Mouse (Mus musculus): ENCODE measurements around the gene Tle2.
A peak's percentile ranks its signal among the peaks of the same experiment; 100 is the strongest.

The Tle2 gene

DNA sequence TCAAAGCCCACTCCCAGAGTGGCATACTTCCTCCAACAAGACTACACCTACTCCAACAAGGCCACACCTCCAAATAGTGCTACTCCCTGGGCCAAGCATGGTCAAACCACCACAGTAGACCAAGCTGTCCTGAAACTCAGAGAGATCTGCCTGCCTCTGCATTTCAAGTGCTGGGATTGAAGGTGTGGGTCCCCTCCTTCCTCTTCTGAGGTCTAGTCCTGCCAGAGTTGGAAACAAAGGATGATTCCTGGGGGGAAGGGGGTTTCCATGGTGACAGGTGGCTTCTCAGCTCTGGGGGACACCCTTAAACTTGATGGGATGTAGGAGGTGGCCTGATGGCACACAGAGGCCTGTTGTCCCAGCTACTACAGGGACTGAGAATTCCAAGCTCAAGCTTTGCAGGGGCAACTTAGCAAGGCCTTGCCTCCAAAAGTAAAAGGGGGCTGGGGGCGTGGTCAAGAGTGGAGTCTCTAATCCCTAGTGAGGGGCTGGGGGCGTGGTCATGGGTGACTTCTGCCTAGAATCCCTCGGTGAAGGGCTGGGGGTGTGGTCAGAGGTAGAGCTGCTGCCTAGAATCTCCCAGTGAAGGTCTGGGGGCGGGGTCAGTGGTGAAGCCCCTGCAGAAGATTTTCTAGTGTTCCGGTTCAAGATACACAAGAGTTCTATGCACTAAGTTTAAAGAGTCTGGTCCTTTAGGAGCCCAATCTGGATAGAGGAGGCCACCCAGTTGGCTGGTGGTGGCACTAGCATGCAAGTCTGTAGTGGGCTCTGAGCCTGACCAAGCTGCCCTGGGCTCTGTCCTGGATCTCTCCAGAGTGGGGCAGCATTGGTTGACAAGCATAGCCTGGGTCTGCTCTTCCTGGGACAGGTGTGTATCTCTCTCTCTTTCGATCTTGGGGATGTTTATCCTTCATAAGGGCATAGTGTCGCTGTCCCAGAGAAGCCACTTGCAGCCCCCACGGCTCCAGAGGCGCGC is at the start of gene Tle2:
Tle2 (plus strand) TSS at position 481 of the 976 bp plus-strand sequence.
- no peak for DNase-seq

DNA sequence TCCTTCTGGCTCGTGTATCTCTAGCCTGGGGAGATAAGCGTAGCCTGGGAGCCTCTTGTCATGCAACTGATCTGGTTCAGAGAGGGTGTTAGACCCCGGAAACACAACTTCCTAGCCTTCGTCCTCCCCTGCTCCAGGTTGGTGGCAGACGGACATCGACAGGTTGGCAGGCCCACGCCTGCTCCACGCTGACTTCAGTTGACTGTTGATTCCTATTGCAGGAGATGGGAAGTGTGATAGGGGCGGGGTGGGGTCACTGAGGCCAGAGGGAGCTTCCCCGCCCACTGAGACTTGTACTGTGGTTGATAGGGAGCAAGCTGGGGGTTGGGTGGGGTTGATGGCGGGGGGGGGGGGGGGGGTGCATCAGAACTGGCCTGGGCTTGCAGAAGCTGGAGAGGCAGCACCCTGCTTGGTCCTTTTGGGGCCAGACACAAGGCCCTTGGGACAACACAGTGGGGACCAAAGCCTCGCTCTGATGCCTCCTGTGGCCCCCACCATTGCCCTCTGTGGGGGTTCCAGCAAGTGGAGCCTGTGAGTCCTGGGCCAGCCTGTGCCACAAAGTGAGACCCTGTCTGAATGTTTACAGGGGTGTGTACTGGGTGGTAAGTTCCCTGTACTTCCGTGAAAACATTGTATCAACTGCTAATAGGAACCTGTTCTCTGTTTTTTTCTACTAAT is 49.2 kb upstream of the Tle2 start:
- DNase-seq, result no peak

DNA sequence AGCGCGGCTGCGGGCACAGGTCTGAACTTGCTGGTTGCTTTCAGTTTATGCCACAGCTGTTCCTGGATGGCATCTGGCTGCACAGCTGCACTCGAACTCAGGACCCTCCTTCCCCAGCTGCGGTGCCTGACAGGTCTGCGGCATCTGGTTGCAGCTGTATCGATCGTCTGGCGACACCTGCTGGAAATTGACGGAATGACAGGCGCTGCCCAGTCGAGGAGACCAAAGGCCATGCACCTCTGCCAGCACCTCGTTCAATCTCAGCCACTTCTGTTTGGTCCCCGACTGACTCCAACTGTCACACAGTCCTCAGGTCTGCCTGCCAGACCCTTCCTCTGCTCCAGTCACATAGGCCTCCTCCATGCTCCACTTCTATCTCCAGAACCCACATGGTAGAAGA is 47.6 kb upstream of the Tle2 start:
- DNase-seq, result peak; percentile 86

DNA sequence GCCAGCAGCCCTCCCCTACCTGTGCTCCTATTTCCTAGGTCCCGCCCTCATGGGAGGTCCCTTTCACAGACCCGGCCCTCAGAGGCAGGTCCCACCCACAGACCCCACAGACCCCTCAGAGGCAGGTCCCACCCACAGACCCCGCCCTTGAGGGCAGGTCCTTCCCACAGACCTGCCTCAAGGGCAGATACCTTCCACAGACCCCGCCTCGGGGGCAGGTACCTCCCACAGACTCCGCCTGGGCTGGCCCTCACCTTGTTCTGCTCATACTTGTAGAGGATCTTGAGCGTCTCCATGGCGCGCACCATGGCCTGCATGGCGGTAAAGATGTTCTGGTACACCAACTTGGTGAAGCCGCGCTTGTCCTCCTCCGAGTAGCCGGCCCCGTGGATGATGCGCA is 39.5 kb upstream of the Tle2 start:
- DNase-seq, result no peak

DNA sequence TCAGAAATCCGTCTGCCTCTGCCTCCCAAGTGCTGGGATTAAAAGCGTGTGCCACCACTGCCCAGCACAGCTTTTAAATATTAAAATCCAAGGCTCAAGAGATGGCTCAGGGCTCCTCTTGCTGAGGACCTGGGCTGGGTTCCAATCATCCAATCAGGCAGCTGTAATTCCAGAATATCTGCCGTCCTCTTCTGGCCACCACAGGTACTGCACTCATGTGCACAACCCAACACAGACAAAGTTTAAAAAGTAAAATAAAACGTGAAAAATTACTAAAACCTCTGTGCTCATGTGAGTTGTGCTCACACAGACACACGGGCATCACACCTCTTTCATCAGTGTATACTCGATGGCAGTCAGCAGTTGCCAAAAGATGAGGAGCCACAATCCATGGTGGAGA is 37.6 kb upstream of the Tle2 start:
- DNase-seq, result no peak

DNA sequence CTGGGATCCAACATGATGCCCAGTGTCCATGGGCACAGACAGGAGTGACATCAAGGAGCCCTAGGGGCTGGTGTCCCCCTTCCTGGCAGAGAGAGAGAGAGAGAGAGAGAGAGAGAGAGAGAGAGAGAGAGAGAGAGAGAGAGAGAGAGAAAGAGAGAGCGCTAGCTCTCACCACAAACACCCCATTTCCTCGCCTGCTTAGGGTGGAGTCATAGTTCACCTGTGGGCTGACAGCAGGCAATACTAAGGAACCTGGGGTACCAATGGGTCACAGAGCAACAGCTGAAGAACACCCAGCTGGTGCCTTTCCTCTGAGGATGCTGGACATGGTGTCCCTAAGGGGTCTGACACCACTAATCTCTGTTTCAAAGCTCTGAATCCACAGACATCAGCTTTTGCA is 36.9 kb upstream of the Tle2 start:
- no peak for DNase-seq

DNA sequence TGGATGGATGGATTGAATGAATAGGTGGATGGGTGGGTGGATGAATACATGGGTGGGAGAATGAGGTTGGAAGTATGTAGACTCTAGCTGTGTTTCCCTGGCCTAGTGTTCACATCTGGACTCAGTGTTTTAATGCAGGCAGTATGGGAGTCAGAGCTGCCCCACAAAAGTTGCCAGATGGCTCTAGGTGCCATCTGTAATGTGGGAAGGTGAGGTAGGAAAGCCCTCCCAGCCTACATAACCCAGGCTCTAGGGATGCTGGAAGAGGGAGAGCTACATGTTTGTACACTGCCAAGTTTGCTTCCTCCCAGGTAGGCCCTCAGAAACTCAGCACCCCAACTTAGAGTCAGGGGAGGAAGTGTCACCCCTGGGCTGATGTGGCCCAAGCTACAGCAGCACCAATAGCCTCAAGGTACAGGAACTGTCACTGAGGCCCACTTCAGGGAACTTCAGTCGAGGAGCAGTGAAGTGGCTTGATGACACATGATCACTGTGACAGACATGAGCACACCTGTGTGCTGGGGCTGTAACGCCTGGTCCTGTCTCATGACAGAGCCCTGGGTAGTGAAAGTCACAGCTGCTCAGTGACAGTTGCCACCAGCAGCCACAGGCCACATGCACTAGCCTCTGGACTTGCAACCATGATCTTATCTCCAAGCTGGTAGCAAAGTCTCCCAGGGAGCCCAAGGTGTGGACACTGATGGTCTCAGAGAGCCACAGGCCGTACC is 35.9 kb upstream of the Tle2 start:
- no peak for DNase-seq

DNA sequence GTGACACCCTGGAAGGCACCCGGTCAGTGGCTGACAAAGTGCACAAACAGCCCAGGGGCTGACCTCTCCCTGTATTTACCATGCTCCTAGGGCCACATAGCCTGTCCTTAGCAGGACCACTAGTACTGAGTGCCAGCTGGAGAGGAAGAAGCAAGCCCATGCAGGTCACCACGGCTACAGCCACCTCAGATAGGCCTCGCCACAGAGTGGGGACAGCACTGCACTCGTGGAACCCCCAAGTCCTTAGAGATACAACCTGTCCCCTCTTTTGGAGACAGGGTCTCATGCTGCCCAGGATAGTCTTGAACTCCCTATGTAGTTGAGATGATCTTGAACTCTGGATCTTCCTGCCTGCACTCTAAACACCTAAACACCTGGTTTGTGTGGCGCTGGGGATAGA is 33.0 kb upstream of the Tle2 start:
- no peak for DNase-seq

DNA sequence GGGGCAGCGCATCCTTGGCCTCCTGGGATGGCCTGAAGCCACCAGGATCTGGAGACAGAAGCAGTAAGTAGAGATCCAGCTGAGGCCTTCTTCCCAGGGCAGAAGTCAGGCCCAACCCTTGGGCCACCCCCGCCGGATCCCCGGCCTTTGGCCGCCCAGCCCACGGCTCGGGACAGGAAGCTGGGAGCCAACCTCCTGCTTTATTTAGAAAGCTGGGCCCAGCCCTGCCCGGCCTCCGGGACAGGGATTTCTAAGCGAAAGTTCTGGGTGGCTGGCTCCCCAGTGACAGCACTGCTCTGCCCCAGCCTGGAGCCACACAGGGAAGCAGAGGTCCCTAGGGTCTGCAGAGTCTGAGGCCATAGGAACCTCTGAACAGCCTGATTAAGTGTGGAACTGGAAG is 32.6 kb upstream of the Tle2 start:
- peak; percentile 83 for DNase-seq

DNA sequence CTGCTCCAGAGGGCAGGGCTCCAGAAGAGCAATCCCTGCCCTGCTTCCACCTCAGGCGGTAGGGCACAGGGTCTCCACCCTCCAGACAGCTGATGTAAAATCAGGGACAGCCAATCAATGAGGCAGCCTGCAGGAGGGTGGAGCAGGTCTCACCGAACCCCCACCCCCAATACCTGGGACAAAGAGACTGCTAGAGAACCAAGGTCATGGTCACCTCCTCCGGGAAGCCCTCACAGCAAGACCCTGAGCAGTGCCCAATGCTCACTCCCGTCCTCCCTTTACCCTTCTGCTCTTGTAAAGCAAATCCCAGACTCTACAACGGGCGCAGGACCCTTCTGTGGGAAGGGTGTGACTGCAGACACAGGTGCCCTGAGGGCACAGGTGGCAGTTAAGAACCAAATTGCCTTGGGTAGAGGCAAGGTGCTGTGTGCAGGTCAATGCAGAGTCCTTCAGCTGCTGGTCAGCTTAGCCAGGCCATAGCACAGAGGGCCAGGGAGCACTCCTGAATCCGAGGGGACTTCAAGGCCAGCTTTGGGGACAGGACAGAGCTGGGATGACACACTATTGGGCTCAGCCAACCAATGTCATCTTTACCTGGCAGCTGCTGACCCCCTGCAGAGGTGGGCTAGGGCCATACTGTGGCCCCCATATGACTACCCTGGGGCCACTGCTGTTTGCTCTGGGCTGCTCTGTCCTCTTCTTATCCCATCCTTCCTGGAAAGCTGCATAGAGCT is 31.5 kb upstream of the Tle2 start:
- no peak for DNase-seq

DNA sequence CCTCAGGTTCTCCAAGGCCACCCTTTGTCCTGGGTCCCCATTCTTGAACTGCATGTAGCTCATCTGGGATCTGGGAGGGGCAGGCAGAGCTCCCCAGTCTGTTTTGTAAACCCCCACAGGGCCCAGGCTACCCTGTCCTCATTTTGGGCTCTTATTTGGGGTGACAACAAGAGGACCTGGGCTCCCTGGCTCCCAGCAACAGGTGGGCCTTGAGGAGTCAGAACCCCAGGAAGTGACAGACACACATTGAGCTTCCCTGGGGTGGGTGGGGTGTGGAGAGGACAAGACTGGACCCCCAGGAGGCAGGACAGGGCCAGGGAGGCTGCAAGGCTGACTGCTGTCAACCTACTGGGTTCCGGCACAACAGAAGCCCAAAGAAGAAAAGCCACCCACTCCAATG is 30.7 kb upstream of the Tle2 start:
- no peak for DNase-seq

DNA sequence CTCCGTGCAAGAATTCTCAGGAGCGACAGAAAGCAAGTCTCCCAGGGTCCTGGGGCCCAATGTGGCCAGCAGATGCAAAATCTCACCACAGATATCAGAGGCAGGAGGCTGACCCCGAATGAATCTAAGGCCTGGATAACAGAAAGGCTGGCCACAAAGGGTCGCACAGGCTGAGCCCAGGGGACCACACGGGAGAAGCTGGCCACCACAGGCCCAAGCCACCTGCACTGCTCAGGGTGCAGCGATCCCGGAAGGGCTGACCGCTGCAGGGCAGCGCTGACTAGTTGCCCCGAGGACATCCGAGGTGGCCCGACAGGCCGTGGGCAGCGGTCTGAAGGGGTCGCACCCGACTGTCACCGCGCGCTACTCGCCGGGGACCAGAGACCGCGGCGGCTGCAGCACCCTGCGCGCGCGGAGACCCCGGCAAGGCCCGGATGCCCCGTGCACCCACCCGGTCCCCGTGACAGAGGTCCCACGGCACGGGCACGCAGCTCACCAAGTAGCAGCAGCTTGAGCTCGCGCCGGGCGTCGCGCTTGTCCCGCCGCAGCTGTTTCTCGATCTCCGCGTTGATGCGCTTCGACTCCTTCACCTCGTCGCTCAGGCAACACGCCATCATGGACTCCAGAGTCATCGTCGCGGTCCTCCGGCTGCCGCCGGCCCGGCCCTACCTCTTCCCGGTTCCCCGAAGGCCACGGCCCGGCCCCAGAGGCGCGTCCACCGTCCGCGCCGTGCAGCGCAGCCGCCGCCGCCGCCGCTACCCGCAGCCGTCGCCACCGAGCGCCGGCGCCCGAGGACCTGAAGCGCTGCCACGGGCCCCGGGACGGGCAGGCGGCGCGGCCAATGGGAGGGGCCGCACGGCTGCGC is 29.8 kb upstream of the Tle2 start:
- no peak for DNase-seq

DNA sequence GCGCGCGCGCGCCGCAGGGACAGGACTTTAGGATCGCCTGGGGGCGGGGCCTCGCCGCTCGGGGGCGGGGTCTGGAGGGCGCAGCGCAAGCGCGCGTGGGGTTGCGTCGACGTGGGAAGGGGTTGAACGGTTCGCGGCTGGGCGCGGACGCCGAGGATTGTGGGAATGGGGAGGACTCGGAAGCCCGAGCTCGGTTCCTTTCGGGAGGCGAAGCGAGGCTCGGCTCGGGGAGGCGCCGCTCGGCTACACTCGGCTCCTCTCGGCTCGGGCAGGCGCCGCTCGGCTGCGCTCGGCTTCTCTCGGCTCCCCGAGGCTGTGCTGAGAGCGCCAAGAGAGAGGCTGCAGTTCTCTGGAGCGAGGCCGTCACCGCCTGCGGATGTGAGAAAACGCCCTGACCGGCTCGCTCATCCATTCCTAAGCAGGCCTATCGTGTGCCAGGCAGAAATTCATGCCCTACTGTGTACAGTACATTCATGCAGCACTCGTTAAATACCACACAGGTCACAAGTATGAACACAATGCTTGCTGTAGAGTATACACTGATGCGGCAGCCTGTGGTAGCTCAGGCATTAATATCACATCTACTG is 29.1 kb upstream of the Tle2 start, which contains the start of gene Gna11:
Gna11 (minus strand) TSS at position 30 of the 587 bp plus-strand sequence.
- DNase-seq, result peak; percentile 100

DNA sequence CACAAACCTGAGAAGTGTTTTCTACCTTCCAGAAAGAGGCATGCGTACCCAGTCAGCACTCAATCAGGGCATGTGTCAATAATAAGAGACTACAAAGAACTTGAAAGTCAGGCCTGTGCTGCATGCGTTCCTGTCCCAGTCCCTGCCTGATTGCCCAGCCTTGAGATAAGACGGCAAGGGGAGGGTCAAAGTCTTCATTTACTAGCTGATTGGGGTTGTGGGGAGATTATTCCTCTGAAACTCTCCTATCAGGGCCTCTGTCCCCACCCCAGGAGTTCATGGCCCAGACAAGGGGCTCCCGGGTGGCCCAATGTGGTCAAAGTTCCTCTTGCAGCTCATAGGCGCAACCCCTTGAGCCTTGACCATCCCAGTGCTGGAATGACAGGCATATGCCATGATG is 28.0 kb upstream of the Tle2 start:
- no peak for DNase-seq

DNA sequence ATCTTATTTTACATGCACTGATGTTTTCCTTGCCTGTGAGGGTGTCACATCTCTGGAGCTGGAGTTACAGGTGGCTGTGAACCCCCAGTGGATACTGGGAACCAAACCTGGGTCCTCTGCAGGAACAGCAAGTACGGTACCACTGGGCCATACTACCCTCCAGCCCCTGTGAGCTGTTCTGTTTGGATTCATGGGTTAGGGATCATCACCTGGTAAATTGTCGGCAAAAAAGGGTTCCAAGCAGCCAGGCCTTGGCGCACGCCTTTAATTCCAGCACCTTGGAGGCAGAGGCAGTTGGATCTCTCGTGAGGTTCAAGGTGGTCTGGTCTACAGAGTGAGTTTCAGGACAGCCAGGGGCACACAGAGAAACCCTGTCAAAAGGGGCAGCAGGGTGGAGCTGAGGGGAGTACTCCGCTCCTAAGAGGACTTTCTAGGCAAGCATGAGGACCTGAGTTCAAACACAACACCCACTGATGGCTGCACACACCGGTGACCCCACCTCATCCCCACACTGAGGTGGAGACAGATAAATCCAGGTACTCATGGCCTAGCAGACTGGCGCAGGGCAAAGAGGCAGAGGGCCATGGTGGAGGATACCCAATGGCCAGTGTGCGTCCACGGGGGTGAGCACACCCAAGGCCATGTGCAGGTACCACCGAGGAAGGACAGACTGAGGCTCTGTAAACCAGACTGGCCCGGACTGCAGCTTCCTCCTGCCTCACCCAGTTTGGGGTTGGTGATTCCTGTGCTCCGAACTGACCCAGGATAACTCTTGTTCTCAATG is 27.4 kb upstream of the Tle2 start:
- no peak for DNase-seq

DNA sequence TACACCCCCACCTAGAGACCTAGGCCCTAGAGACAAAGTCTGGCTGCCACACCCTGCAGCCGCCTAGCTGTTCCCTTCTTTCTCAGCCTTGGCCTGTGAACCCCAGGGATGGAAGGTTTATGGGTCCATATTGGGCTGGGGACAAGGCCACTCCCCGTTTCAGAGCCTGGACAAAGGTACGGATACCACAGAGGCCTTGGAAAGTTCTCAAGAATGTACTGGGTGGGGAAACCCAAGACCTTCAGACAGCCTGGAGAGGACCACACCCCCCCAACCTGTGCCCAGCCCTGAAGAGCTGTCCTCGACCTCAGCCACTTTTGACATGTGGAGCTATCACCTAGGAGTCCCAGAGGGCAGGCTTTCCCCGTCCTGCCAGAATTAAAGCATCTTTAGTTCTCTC is 25.4 kb upstream of the Tle2 start:
- DNase-seq, result no peak

DNA sequence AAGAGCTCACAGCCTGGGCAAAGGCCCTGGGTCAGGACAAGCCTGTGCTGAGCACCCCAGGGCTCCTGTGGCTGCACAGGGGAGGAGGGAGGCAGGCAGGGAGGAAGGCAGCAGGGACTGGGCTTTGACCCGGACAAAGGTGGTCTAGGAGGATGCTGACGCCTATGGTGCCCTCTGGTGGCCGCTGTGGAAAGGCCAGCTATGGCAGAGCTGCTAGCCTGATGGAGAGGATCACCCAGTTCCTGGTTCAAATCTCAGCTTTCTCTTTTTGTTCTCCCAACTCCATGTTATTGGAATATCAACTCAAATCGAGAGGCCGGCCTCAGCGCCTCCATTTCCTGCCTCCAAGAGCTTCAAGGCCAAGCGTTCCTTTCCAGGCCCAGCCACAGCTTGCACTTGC is 24.1 kb upstream of the Tle2 start:
- DNase-seq, result peak; percentile 81

DNA sequence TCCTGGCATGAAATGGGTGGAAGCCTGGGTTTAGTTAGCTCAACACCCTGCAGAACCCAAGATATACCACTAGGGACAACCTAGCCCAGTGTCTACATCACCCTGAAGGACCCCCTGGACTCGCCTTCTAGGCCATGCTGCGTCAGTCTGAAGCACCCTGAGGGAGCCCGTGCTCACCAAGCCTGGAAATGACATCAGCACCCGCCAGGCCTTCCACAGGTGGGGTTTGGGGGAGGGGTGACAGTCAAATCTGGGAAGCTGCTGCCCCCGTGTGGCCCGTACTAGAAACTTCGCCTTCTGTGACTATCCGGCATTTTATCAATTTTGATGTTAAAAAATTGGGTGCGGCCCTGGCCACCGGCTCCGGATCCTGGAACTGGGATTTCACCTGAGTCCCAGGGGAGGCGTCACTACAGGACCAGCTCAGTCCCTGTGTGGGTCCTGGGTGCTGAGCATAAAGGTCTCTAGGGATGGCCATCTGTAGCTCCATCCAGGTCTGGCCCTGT is 22.7 kb upstream of the Tle2 start:
- peak; percentile 95 for DNase-seq

DNA sequence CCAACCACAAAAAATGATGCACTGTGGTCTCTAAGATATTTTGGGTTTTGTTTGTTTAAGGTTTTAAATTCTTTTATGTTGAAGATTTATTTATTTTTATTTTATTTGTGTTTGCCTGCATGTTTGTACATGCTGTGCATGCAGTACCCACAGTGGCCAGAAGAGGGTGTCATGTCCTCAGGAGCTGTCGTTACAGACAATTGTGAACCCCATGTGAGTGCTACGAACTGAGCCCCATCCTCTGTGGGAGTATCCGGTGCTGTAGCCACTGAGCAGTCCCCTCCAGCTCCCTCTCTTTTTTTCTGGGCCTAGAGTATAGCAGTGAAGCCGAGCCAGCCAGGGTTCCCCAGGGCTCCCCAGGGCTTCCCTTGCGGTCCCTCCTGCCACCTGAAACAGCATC is 21.1 kb upstream of the Tle2 start:
- no peak for DNase-seq
